Mouse (Mus musculus) hindbrain, postnatal 0 days (tissue): ENCODE measurements around the gene Idnk. TPM values are rescaled to one million over a fixed set of nuclear protein-coding genes. Genes with fewer than 3 reads are reported as not detected.

Experiments used
- ATAC-seq: fragments of 200-750 bp; cut with Nextera tagmentation; 2 replicates; pipeline ENCODE4 v1.8.0; 2017; ENCODE audit warnings: mild to moderate bottlenecking, moderate TSS enrichment, moderate library complexity
- DNase-seq: peaks from one replicate; pipeline ENCODE4 v3.0.0-alpha.2; 2015; ENCODE audit warnings: low spot score
- H3K27ac ChIP-seq: fragments of 300-500 bp; sonication (generic); 2 replicates; pipeline ENCODE4 v1.5.1; 2014; ENCODE audit warnings: mild to moderate bottlenecking
- H3K27me3 ChIP-seq: fragments of 300-500 bp; sonication (generic); 2 replicates; pipeline ENCODE4 v1.6.1; 2014; ENCODE audit warnings: low read length, mixed read lengths; ENCODE audit not compliant: insufficient read depth
- H3K36me3 ChIP-seq: fragments of 300-500 bp; sonication (generic); 2 replicates; pipeline ENCODE4 v1.6.1; 2014; ENCODE audit warnings: low read length, mixed read lengths; ENCODE audit not compliant: insufficient read depth
- H3K4me1 ChIP-seq: fragments of 300-500 bp; sonication (generic); 2 replicates; pipeline ENCODE4 v1.6.1; 2014; ENCODE audit warnings: antibody characterized with exemption, low read length, mixed read lengths; ENCODE audit not compliant: insufficient read depth
- H3K4me2 ChIP-seq: fragments of 300-500 bp; sonication (generic); 2 replicates; pipeline ENCODE4 v1.6.1; 2014; ENCODE audit warnings: low read depth, mild to moderate bottlenecking, low read length, moderate library complexity, mixed read lengths
- H3K4me3 ChIP-seq: fragments of 300-500 bp; sonication (generic); 2 replicates; pipeline ENCODE4 v1.5.1; 2014; ENCODE audit warnings: low read length
- H3K9ac ChIP-seq: fragments of 300-500 bp; sonication (generic); replicated peaks from 2 replicates; pipeline ENCODE4 v1.6.1; 2014; ENCODE audit warnings: mild to moderate bottlenecking, low read length, moderate library complexity, mixed read lengths
- H3K9me3 ChIP-seq: fragments of 300-500 bp; sonication (generic); 2 replicates; pipeline ENCODE4 v1.6.1; 2016; ENCODE audit warnings: low read length, mixed read lengths
- CTCF ChIP-seq: IDR thresholded peaks from 2 replicates; pipeline ENCODE4 v1.5.1; 2016; ENCODE audit warnings: antibody characterized with exemption, control low read depth, low read depth
- WGBS: fragments of 180-500 bp; shearing (Covaris S2); extraction: QIAGEN DNeasy Blood & Tissue Kit; methylation state at CpG from one replicate; pipeline ENCODE4 v1.1.7; 2014; 5-methylcytosine and 5-hydroxymethylcytosine counted together
- polyA plus RNA-seq: library from polyadenylated mRNA; unstranded; fragments of >200 nt; fragmentation: Nextera tagmentation; extraction: Ambion mirVana; gene quantifications from 2 replicates; pipeline ENCODE4 v1.2.1, GENCODE M21; 2015
- total RNA-seq: library from RNA; depleted of rRNA; stranded (reverse); fragments of >200 nt; gene quantifications from 2 replicates; pipeline ENCODE4 v1.2.3, GENCODE M21; 2014; rRNA removed

Gene Idnk
- total RNA-seq (20.2 and 20.6 TPM in 2 replicates), polyA plus RNA-seq (52.5 and 55.3 TPM in 2 replicates)

GRCm38 (mm10) chr13:58157447-58158098 is at the start of gene Idnk:
TSS of gene Idnk (plus strand) at chr13:58157649.
- Histone ChIP-seq H3K9me3 (no peaks in the 10 kb centered on the region), H3K4me3 (peak within 1 kb of the TSS; percentile 78), H3K27me3 (no peaks in the 10 kb centered on the region), H3K9ac (peak within 1 kb of the TSS; percentile 72), H3K36me3 (peaks cover 11% of the 10 kb centered on the region; the same call in 1 of the 2 replicates), H3K27ac (peak within 1 kb of the TSS; percentile 75), H3K4me1 (0 out of 2 replicates have a peak, but pooled peaks cover 4% of the 10 kb centered on the region), H3K4me2 (peak within 1 kb of the TSS; percentile 99)
- peak; percentile 67 for TF ChIP-seq CTCF
- DNase-seq = peak; percentile 92
- peak; percentile 86 for ATAC-seq
- under 1% methylated on average over 29 of the region's 30 CpGs for WGBS

- no peak for TF ChIP-seq CTCF
- WGBS = 90% methylated on average over 6 of the region's 6 CpGs
These were observed 46.1 kb upstream of the Idnk start for GRCm38 (mm10) chr13:58111306-58111705.

GRCm38 (mm10) chr13:58112191-58112590 is 45.3 kb upstream of the Idnk start:
- Histone ChIP-seq H3K27me3 (no peaks in the 10 kb centered on the region), H3K27ac (no peak overlapping the region; the same call in 1 of the 2 replicates), H3K4me1 (peaks cover 12% of the 10 kb centered on the region; the same call in 1 of the 2 replicates), H3K9ac (peak overlapping the region; percentile 57), H3K4me3 (peak overlapping the region; percentile 52), H3K36me3 (no peaks in the 10 kb centered on the region), H3K9me3 (no peaks in the 10 kb centered on the region), H3K4me2 (peak overlapping the region; percentile 87)
- WGBS = 52% methylated on average over 10 of the region's 10 CpGs
- no peak for DNase-seq
- no peak for ATAC-seq
- no peak for TF ChIP-seq CTCF

More at GRCm38 (mm10) chr13:58111306-58111705, 46.1 kb upstream of the Idnk start:
- Histone ChIP-seq H3K27me3 (no peaks in the 10 kb centered on the region), H3K9ac (no peak overlapping the region), H3K36me3 (no peaks in the 10 kb centered on the region), H3K4me2 (peak overlapping the region; percentile 87), H3K9me3 (0 out of 2 replicates have a peak, but pooled peaks cover 2% of the 10 kb centered on the region), H3K4me1 (peaks cover 12% of the 10 kb centered on the region; the same call in 1 of the 2 replicates), H3K27ac (no peak overlapping the region), H3K4me3 (no peak overlapping the region; the same call in 1 of the 2 replicates)
- no peak for ATAC-seq
- DNase-seq = no peak

- Histone ChIP-seq H3K4me2 (peak overlapping the region; percentile 87), H3K36me3 (no peaks in the 10 kb centered on the region), H3K4me1 (peaks cover 12% of the 10 kb centered on the region; the same call in 1 of the 2 replicates), H3K4me3 (peak overlapping the region; percentile 52), H3K27ac (peak overlapping the region; percentile 91), H3K27me3 (no peaks in the 10 kb centered on the region), H3K9me3 (no peaks in the 10 kb centered on the region), H3K9ac (peak overlapping the region; percentile 57)
- no peak for TF ChIP-seq CTCF
- ATAC-seq (peak; percentile 10; the same call in 1 of the 2 replicates), DNase-seq (no peak)
- WGBS = 11% methylated on average over 11 of the region's 11 CpGs
These were observed 44.8 kb upstream of the Idnk start for GRCm38 (mm10) chr13:58112601-58113041.

GRCm38 (mm10) chr13:58113061-58113900 is 44.2 kb upstream of the Idnk start, which contains the start of gene Klhl3:
TSS of gene Klhl3 (minus strand) at chr13:58113592.
- WGBS = under 1% methylated on average over 35 of the region's 35 CpGs

GRCm38 (mm10) chr13:58115227-58115626 is 42.2 kb upstream of the Idnk start:
- WGBS = 65% methylated on average over 13 of the region's 13 CpGs
- Histone ChIP-seq H3K27ac (no peak overlapping the region), H3K9ac (no peak overlapping the region), H3K4me1 (peaks cover 12% of the 10 kb centered on the region; the same call in 1 of the 2 replicates), H3K27me3 (no peaks in the 10 kb centered on the region), H3K4me2 (no peak overlapping the region), H3K36me3 (no peaks in the 10 kb centered on the region), H3K4me3 (no peak overlapping the region), H3K9me3 (no peaks in the 10 kb centered on the region)
- ATAC-seq (no peak), DNase-seq (no peak)
- TF ChIP-seq CTCF = no peak

More at GRCm38 (mm10) chr13:58113061-58113900, 44.2 kb upstream of the Idnk start, which contains the start of gene Klhl3:
- Histone ChIP-seq H3K27ac (peak within 1 kb of the TSS; percentile 91), H3K4me3 (peak within 1 kb of the TSS; percentile 52), H3K36me3 (no peaks in the 10 kb centered on the region), H3K9ac (peak within 1 kb of the TSS; percentile 57), H3K4me1 (peaks cover 12% of the 10 kb centered on the region; the same call in 1 of the 2 replicates), H3K9me3 (no peaks in the 10 kb centered on the region), H3K4me2 (peak within 1 kb of the TSS; percentile 87), H3K27me3 (no peaks in the 10 kb centered on the region)
- DNase-seq (peak; percentile 83), ATAC-seq (peak; percentile 91)
- peak; percentile 70 for TF ChIP-seq CTCF
